Mouse (Mus musculus) MEL (cell line): ENCODE data around the gene Emc3.

Experiments used
- ETS1 ChIP-seq: IDR thresholded peaks from 2 replicates; pipeline ENCODE4 v1.6.1; 2012; ENCODE audit warnings: low read depth, mild to moderate bottlenecking, inconsistent platforms, low read length, improper control_type of control experiment, moderate library complexity
- POLR2A ChIP-seq, 2 experiments: IDR thresholded peaks; 2 replicates each; pipeline ENCODE4 v1.6.1; 2011 to 2012; ENCODE audit warnings: low read length in 2 of 2, mild to moderate bottlenecking in 2 of 2, control low read depth in 1 of 2, improper control_type of control experiment in 1 of 2, low read depth in 1 of 2, moderate library complexity in 1 of 2; ENCODE audit not compliant: control insufficient read depth in 1 of 2, insufficient read depth in 1 of 2, poor library complexity in 1 of 2
- USF1 ChIP-seq: IDR thresholded peaks from 2 replicates; pipeline ENCODE4 v1.6.1; 2014; ENCODE audit warnings: low read depth, mild to moderate bottlenecking, inconsistent platforms, low read length, improper control_type of control experiment, moderate library complexity

GRCm38 (mm10) chr6:113501388-113502084, 29.9 kb downstream of the Emc3 start, which contains the start of gene Prrt3:
- TF ChIP-seq POLR2A (IDR thresholded peaks at IDR 0.05; ENCODE audit: control insufficient read depth in 1 of 2, insufficient read depth in 1 of 2, low read depth in 1 of 2, low read length in 2 of 2, poor library complexity in 1 of 2) (no peak), USF1 (no peak), ETS1 (no peak)
